Mouse (Mus musculus): Measurements from ENCODE around the gene Olfr600.

DNA sequence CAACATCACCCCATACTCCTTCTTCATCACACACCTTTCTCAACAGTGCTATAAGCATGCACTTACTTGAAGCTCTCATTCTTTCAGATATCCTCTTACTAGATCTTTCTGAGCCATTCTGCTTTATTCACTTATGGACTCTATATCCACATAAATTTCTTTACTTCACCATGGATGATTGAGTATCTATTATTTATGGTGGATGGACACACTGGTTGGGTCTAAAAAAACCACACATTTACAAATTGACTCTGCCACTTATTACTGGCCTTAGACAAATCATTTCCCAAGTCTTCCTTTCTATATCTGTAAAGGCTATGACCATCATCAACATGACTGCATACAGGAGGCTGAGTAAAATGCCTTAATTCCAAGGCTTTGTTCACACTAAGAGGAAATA lies 36.6 kb upstream of the Olfr600 start, which contains the start of gene Olfr603:
- TF ChIP-seq CTCF (IDR thresholded peaks at IDR 0.05; ENCODE audit: borderline replicate concordance, insufficient read depth, low read depth, low read length): no peak
- no peak for TF ChIP-seq POLR2A (IDR thresholded peaks at IDR 0.05; ENCODE audit: borderline replicate concordance, insufficient read depth, low read length)
